Mouse (Mus musculus) kidney, postnatal 0 days (tissue): ENCODE measurements around the gene Mrps35. TPM values are rescaled to one million over a fixed set of nuclear protein-coding genes. Genes with fewer than 3 reads are reported as not detected.

Source experiments
- ATAC-seq: fragments of 200-750 bp; cut with Nextera tagmentation; replicated peaks from 2 replicates; pipeline ENCODE4 v1.8.0; 2017; ENCODE audit warnings: low read depth, moderate number of reproducible peaks, moderate TSS enrichment, moderate library complexity; ENCODE audit not compliant: low FRiP score
- DNase-seq: peaks from one replicate; pipeline ENCODE4 v3.0.0-alpha.2; 2016; ENCODE audit warnings: low spot score
- H3K27ac ChIP-seq: fragments of 300-500 bp; sonication (generic); 2 replicates; pipeline ENCODE4 v1.5.1; 2014; ENCODE audit warnings: mild to moderate bottlenecking
- H3K27me3 ChIP-seq: fragments of 300-500 bp; sonication (generic); 2 replicates; pipeline ENCODE4 v1.6.1; 2014; ENCODE audit warnings: low read length, mixed read lengths; ENCODE audit not compliant: insufficient read depth
- H3K36me3 ChIP-seq: fragments of 300-500 bp; sonication (generic); 2 replicates; pipeline ENCODE4 v1.6.1; 2014; ENCODE audit warnings: low read length, mixed read lengths; ENCODE audit not compliant: insufficient read depth
- H3K4me1 ChIP-seq: fragments of 300-500 bp; sonication (generic); replicated peaks from 2 replicates; pipeline ENCODE4 v1.6.1; 2014; ENCODE audit warnings: antibody characterized with exemption, low read length, mixed read lengths; ENCODE audit not compliant: insufficient read depth
- H3K4me2 ChIP-seq: fragments of 300-500 bp; sonication (generic); 2 replicates; pipeline ENCODE4 v1.6.1; 2014; ENCODE audit warnings: mild to moderate bottlenecking, low read length, moderate library complexity, mixed read lengths
- H3K4me3 ChIP-seq: fragments of 300-500 bp; sonication (generic); replicated peaks from 2 replicates; pipeline ENCODE4 v1.5.1; 2014; ENCODE audit warnings: low read depth, low read length
- H3K9ac ChIP-seq: fragments of 300-500 bp; sonication (generic); 2 replicates; pipeline ENCODE4 v1.6.1; 2014; ENCODE audit warnings: low read depth, low read length
- H3K9me3 ChIP-seq: fragments of 300-500 bp; sonication (generic); replicated peaks from 2 replicates; pipeline ENCODE4 v1.6.1; 2016; ENCODE audit warnings: low read length, inconsistent platforms, mixed read lengths
- CTCF ChIP-seq: IDR thresholded peaks from 2 replicates; pipeline ENCODE4 v1.5.1; 2016; ENCODE audit warnings: antibody characterized with exemption, low read depth, mild to moderate bottlenecking, moderate library complexity
- WGBS: fragments of 180-500 bp; shearing (Covaris S2); extraction: QIAGEN DNeasy Blood & Tissue Kit; methylation state at CpG from one replicate; pipeline ENCODE4 v1.1.7; 2014; 5-methylcytosine and 5-hydroxymethylcytosine counted together
- polyA plus RNA-seq: library from polyadenylated mRNA; unstranded; fragments of >200 nt; fragmentation: Nextera tagmentation; extraction: Ambion mirVana; gene quantifications from 2 replicates; pipeline ENCODE4 v1.2.1, GENCODE M21; 2015

Mrps35 gene
- polyA plus RNA-seq, 1 experiment from 2014 or later = 139 TPM

- 6% methylated on average over 10 of the region's 10 CpGs for WGBS
- Histone ChIP-seq H3K4me3 (no peak overlapping the region), H3K9ac (no peak overlapping the region), H3K9me3 (no peaks in the 10 kb centered on the region), H3K4me2 (no peak overlapping the region), H3K27ac (no peak overlapping the region), H3K36me3 (no peaks in the 10 kb centered on the region), H3K4me1 (no peaks in the 10 kb centered on the region), H3K27me3 (no peaks in the 10 kb centered on the region)
- TF ChIP-seq CTCF = peak; percentile 89
- DNase-seq (peak; percentile 91), ATAC-seq (peak; percentile 73)
These were observed 74.0 kb downstream of the Mrps35 start for GRCm38 (mm10) chr6:147116579-147116978.

DNA sequence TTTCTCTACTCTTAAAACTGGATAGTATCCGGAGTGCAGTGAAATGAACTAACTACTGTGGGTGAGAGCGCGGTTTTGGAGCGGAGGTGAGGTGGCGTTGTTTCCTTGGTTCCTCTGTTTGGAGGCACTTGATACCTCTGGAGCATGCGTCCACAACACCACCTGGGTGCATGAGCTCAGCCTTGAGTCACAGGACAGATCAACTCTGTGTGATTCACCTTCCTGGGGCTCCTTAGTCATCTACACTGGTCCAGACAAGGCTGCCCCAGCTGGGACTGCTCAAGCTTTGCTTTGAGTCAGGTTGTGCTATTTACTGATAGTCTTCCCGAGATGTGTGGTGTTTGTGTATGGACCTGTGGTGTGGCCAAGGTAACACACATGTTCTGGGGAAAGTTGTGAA lies 75.2 kb downstream of the Mrps35 start:
- Histone ChIP-seq H3K4me1 (no peaks in the 10 kb centered on the region), H3K4me3 (no peak overlapping the region), H3K4me2 (no peak overlapping the region), H3K27ac (no peak overlapping the region), H3K9ac (no peak overlapping the region), H3K27me3 (no peaks in the 10 kb centered on the region), H3K36me3 (no peaks in the 10 kb centered on the region), H3K9me3 (no peaks in the 10 kb centered on the region)
- ATAC-seq = no peak
- WGBS = 94% methylated on average over 7 of the region's 7 CpGs
- TF ChIP-seq CTCF = no peak
- no peak for DNase-seq

DNA sequence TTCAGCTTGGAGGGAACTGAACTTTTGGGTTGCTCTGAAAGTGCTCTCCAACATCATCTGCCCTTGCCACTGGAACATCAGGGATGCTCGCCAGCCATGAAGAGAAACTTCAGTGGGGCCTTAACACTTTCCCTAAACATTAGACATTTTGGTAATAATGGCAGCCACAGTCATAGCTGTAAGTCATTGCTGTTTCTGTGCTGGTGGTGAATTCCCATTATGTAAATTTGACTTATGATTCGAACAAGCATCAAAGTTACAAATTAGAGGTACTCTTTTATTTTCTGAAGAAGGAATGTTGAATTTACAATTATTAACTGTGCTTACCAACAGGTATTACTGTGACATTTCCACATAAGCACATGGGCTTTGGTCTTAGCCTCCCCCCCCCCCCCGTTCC lies 75.6 kb downstream of the Mrps35 start:
- no peak overlapping the region for H3K27ac ChIP-seq
- no peaks in the 10 kb centered on the region for H3K36me3 ChIP-seq
- WGBS = 89% methylated on average over 3 of the region's 3 CpGs
- H3K27me3 ChIP-seq = no peaks in the 10 kb centered on the region
- ATAC-seq (no peak), DNase-seq (no peak)
- H3K4me3 ChIP-seq = no peak overlapping the region
- H3K4me1 ChIP-seq = no peaks in the 10 kb centered on the region
- H3K9me3 ChIP-seq = no peaks in the 10 kb centered on the region
- no peak overlapping the region for H3K4me2 ChIP-seq
- TF ChIP-seq CTCF = no peak
- no peak overlapping the region for H3K9ac ChIP-seq

DNA sequence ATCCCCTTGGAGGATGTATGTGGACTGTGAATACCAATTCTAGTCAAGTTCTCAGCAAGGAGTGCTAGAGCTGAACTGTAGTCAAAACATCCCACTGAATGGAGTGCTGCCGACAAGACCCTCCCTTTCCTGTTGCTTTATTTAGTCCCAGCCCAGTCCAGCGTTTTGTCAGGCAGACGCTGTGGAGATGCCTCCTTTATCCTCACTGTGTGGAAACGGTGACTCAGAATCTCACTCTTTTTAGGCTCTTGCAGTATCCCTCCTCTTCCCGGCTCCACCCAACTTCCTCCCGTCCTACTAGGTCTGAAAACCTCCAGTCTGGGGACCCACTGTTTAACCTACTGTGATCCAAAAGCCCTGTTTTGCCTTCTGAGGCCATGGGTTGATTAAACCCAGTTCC lies 78.8 kb downstream of the Mrps35 start:
- 48% methylated on average over 6 of the region's 6 CpGs for WGBS
- ATAC-seq = no peak
- H3K4me1 ChIP-seq = no peaks in the 10 kb centered on the region
- H3K4me3 ChIP-seq = no peak overlapping the region
- no peaks in the 10 kb centered on the region for H3K27me3 ChIP-seq
- TF ChIP-seq CTCF = no peak
- no peaks in the 10 kb centered on the region for H3K36me3 ChIP-seq
- peak; percentile 29 for DNase-seq
- no peaks in the 10 kb centered on the region for H3K9me3 ChIP-seq
- no peak overlapping the region for H3K4me2 ChIP-seq
- H3K27ac ChIP-seq = no peak overlapping the region
- H3K9ac ChIP-seq = no peak overlapping the region

Other genes with a start within 250 kb of the Mrps35 start
- 1.2 and 1.8 TPM in 2 replicates for gene Arntl2, start 246.7 kb upstream of the Mrps35 start, polyA plus RNA-seq
- not detected in 2 replicates for gene Smco2, start 192.7 kb upstream of the Mrps35 start, polyA plus RNA-seq
- gene Ppfibp1, start 154.3 kb upstream of the Mrps35 start, polyA plus RNA-seq = 55.9 and 60.2 TPM in 2 replicates
- 0.09 TPM in 1 of 2 replicates, not detected in the other for gene 1700034J05Rik, start 88.3 kb upstream of the Mrps35 start, polyA plus RNA-seq
- 0.70 and 0.84 TPM in 2 replicates for gene Rep15, start 10.2 kb upstream of the Mrps35 start, polyA plus RNA-seq
- 3.7 and 4.3 TPM in 2 replicates for gene Mansc4, start 44.3 kb downstream of the Mrps35 start, polyA plus RNA-seq
- gene Klhl42, start 48.6 kb downstream of the Mrps35 start, polyA plus RNA-seq = 5.7 and 6.0 TPM in 2 replicates
- gene Pthlh, start 221.4 kb downstream of the Mrps35 start, polyA plus RNA-seq = 1.4 and 2.5 TPM in 2 replicates